Mouse (Mus musculus): ENCODE results near the gene Stmn3. TPM values are rescaled to one million over a fixed set of nuclear protein-coding genes. Genes with fewer than 3 reads are reported as not detected.
"Not testable (repeated sequence)": the region's sequence is repeated elsewhere in the genome, so short reads cannot be mapped to it uniquely, and the experiment has no call there.

Stmn3 gene
- polyA plus RNA-seq, 1 experiment from 2014 or later = 57.3 TPM

GRCm38 (mm10) chr2:181313344-181314079, 788 bp downstream of the Stmn3 start:
- peaks cover 8% of the 10 kb centered on the region for H3K4me1 ChIP-seq
- H3K9me3 ChIP-seq = no peaks in the 10 kb centered on the region
- H3K27me3 ChIP-seq = peaks cover 50% of the 10 kb centered on the region
- 4% methylated on average over 35 of the region's 35 CpGs for WGBS
- peak overlapping the region; percentile 44 for H3K4me2 ChIP-seq (replicated peaks)
- 0 out of 2 replicates have a peak overlapping the region, but pooled peaks have one; percentile 23 for H3K27ac ChIP-seq
- peak; percentile 65; the same call in 1 of the 2 replicates for ATAC-seq (ENCODE audit: insufficient number of reproducible peaks, insufficient read depth, low FRiP score, low TSS enrichment)
- no peaks in the 10 kb centered on the region for H3K36me3 ChIP-seq
- H3K4me3 ChIP-seq = peak overlapping the region; percentile 33
- peak overlapping the region; percentile 27; the same call in 1 of the 2 replicates for H3K9ac ChIP-seq

DNA sequence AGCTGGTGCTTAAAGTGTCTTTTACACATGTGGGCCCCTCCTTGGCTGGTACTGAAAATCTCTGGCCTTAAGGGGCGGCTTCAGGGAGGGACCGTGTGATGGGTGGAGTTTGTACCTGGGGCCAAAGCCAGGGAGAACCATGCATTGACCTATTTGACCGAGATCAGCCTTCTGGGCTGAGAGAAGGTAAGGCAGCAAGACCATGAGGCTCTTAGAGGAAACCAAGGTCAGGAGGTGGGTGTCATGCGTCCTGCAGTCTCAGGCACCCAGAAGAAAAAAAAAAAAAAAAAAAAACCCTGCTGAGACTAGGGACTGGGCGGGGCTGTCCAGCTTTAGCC, 1.3 kb downstream of the Stmn3 start:
- 11% methylated on average over 5 of the region's 5 CpGs for WGBS
- Histone ChIP-seq H3K4me2 (replicated peaks) (peak overlapping the region; percentile 44), H3K27ac (no peak overlapping the region), H3K27me3 (peaks cover 55% of the 10 kb centered on the region), H3K9ac (no peak overlapping the region), H3K4me1 (peaks cover 8% of the 10 kb centered on the region), H3K9me3 (no peaks in the 10 kb centered on the region), H3K4me3 (peak overlapping the region; percentile 33), H3K36me3 (no peaks in the 10 kb centered on the region)
- ATAC-seq (ENCODE audit: insufficient number of reproducible peaks, insufficient read depth, low FRiP score, low TSS enrichment) = 0 out of 2 replicates have a peak, but pooled peaks have one; percentile 37

GRCm38 (mm10) chr2:181312435-181312834, 1.9 kb downstream of the Stmn3 start:
- H3K4me2 ChIP-seq (replicated peaks) = no peak overlapping the region
- peaks cover 60% of the 10 kb centered on the region for H3K27me3 ChIP-seq

GRCm38 (mm10) chr2:181307144-181307804, 7.0 kb downstream of the Stmn3 start:
- Histone ChIP-seq H3K4me2 (replicated peaks) (peak overlapping the region; percentile 20; the same call in 1 of the 2 replicates), H3K9ac (no peak overlapping the region), H3K27me3 (peaks cover 50% of the 10 kb centered on the region), H3K4me1 (no peaks in the 10 kb centered on the region), H3K27ac (no peak overlapping the region), H3K9me3 (no peaks in the 10 kb centered on the region), H3K36me3 (no peaks in the 10 kb centered on the region), H3K4me3 (no peak overlapping the region)
- 8% methylated on average over 30 of the region's 30 CpGs for WGBS
- ATAC-seq (ENCODE audit: insufficient number of reproducible peaks, insufficient read depth, low FRiP score, low TSS enrichment) = peak; percentile 64

More at GRCm38 (mm10) chr2:181312435-181312834, 1.9 kb downstream of the Stmn3 start:
- Histone ChIP-seq H3K4me1 (peaks cover 8% of the 10 kb centered on the region), H3K9me3 (no peaks in the 10 kb centered on the region), H3K27ac (no peak overlapping the region), H3K36me3 (no peaks in the 10 kb centered on the region), H3K9ac (no peak overlapping the region), H3K4me3 (no peak overlapping the region)
- WGBS = 62% methylated on average over 3 of the region's 3 CpGs
- ATAC-seq (ENCODE audit: insufficient number of reproducible peaks, insufficient read depth, low FRiP score, low TSS enrichment) = no peak

- no peak overlapping the region for H3K9ac ChIP-seq
Measured at GRCm38 (mm10) chr2:181304944-181305343, 9.4 kb downstream of the Stmn3 start.

DNA sequence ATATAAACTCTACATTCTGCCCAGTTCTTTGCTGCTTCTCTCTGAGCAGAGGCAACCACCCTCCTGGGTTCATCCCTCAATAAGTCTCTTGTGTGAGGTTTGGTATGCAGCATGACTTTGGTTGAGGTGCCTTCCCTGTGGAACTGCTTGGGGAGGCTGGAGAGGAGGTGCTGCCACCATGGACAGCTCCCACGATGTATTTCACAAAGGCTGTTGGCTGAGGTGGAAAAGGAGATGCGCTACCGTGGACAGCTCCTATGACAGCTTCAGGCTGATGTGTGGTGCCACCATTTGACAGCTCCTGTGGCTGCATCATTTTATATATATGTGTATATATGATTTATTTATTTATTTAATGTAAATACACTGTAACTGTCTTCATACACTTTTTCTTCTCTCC, 12.3 kb downstream of the Stmn3 start:
- ATAC-seq (ENCODE audit: insufficient number of reproducible peaks, insufficient read depth, low FRiP score, low TSS enrichment) = no peak
- Histone ChIP-seq H3K27me3 (peaks cover 19% of the 10 kb centered on the region), H3K4me1 (no peaks in the 10 kb centered on the region), H3K9me3 (peaks cover 7% of the 10 kb centered on the region; the same call in 1 of the 2 replicates), H3K4me3 (no peak overlapping the region), H3K36me3 (peaks cover 18% of the 10 kb centered on the region; the same call in 1 of the 2 replicates), H3K27ac (no peak overlapping the region), H3K9ac (no peak overlapping the region), H3K4me2 (replicated peaks) (no peak overlapping the region)
- 29% methylated on average over 3 of the region's 3 CpGs for WGBS

More at GRCm38 (mm10) chr2:181304944-181305343, 9.4 kb downstream of the Stmn3 start:
- Histone ChIP-seq H3K4me1 (no peaks in the 10 kb centered on the region), H3K9me3 (peaks cover 7% of the 10 kb centered on the region; the same call in 1 of the 2 replicates), H3K27ac (no peak overlapping the region), H3K27me3 (peaks cover 39% of the 10 kb centered on the region), H3K4me3 (no peak overlapping the region), H3K4me2 (replicated peaks) (no peak overlapping the region), H3K36me3 (peaks cover 18% of the 10 kb centered on the region; the same call in 1 of the 2 replicates)
- ATAC-seq (ENCODE audit: insufficient number of reproducible peaks, insufficient read depth, low FRiP score, low TSS enrichment) = no peak
- WGBS = 80% methylated on average over 1 of the region's 1 CpGs

DNA sequence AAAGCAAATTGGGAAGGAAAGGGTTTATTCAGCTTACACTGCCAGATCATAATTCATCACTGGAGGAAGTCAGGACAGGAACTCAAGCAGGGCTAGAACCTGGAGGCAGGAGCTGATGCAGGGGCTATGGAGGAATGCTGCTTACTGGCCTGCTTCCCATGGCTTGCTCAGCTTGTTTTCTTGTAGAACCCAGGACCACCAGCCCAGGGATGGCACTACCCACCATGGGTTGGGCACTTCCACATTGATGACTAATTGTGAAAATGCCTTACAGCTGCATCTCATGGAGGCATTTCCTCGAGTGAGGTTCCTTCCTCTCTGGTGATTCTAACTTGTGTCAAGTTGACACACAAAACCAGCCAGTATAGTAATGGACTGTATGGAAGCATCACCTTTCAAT, 23.4 kb downstream of the Stmn3 start:
- H3K4me3 ChIP-seq = no peak overlapping the region
- ATAC-seq (ENCODE audit: insufficient number of reproducible peaks, insufficient read depth, low FRiP score, low TSS enrichment) = no peak
- H3K9me3 ChIP-seq = no peaks in the 10 kb centered on the region
- WGBS = 76% methylated on average over 1 of the region's 1 CpGs
- no peak overlapping the region for H3K9ac ChIP-seq
- peaks cover 17% of the 10 kb centered on the region for H3K4me1 ChIP-seq
- H3K4me2 ChIP-seq (replicated peaks) = no peak overlapping the region
- H3K27me3 ChIP-seq = no peaks in the 10 kb centered on the region
- peaks cover 2% of the 10 kb centered on the region; the same call in 1 of the 2 replicates for H3K36me3 ChIP-seq
- H3K27ac ChIP-seq = no peak overlapping the region

DNA sequence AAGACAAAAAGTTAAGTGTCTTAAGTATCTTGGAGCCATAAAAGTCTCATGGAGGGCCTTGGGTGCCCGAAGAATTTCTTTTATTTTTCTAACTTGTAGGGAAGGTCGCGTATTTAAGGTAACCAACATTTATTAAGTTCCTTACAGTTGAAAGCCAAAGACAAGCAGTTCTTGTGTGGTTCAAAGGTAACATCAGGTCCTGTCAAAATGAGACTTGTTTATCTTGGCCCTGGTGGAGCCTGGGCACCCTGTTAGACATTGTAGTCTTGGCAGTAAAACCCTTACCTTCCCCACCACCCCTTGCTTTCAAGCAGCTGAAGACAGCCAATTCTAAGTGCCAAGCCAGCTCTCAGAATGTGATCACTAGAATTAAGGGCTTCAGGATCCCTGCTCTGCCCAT, 25.6 kb downstream of the Stmn3 start:
- ATAC-seq (ENCODE audit: insufficient number of reproducible peaks, insufficient read depth, low FRiP score, low TSS enrichment) = no peak
- Histone ChIP-seq H3K27me3 (no peaks in the 10 kb centered on the region), H3K9me3 (no peaks in the 10 kb centered on the region), H3K9ac (peak overlapping the region; percentile 32), H3K4me2 (replicated peaks) (peak overlapping the region; percentile 52), H3K36me3 (peaks cover 9% of the 10 kb centered on the region), H3K4me3 (peak overlapping the region; percentile 56), H3K4me1 (peaks cover 17% of the 10 kb centered on the region), H3K27ac (no peak overlapping the region)
- 76% methylated on average over 3 of the region's 3 CpGs for WGBS

- Histone ChIP-seq H3K36me3 (peaks cover 15% of the 10 kb centered on the region), H3K9ac (peak within 1 kb of the TSS; percentile 75), H3K4me3 (peak within 1 kb of the TSS; percentile 56), H3K4me1 (peaks cover 17% of the 10 kb centered on the region), H3K27ac (peak within 1 kb of the TSS; percentile 95), H3K4me2 (replicated peaks) (peak within 1 kb of the TSS; percentile 62)
- not testable (repeated sequence) for H3K9me3 ChIP-seq, H3K27me3 ChIP-seq
- peak; percentile 94 for ATAC-seq (ENCODE audit: insufficient number of reproducible peaks, insufficient read depth, low FRiP score, low TSS enrichment)
- WGBS = 1% methylated on average over 28 of the region's 38 CpGs
Measured at GRCm38 (mm10) chr2:181287958-181288350, 26.3 kb downstream of the Stmn3 start, which contains the start of gene Gmeb2. Gene Gmeb2, minus strand, starts transcription at chr2:181288035.

GRCm38 (mm10) chr2:181287338-181287957, 26.9 kb downstream of the Stmn3 start:
- Histone ChIP-seq H3K27ac (peak overlapping the region; percentile 95), H3K27me3 (no peaks in the 10 kb centered on the region), H3K4me2 (replicated peaks) (peak overlapping the region; percentile 62), H3K4me3 (peak overlapping the region; percentile 56), H3K9me3 (no peaks in the 10 kb centered on the region), H3K36me3 (peaks cover 15% of the 10 kb centered on the region), H3K9ac (peak overlapping the region; percentile 75), H3K4me1 (peaks cover 17% of the 10 kb centered on the region)
- ATAC-seq (ENCODE audit: insufficient number of reproducible peaks, insufficient read depth, low FRiP score, low TSS enrichment) = peak; percentile 75
- under 1% methylated on average over 57 of the region's 71 CpGs for WGBS

DNA sequence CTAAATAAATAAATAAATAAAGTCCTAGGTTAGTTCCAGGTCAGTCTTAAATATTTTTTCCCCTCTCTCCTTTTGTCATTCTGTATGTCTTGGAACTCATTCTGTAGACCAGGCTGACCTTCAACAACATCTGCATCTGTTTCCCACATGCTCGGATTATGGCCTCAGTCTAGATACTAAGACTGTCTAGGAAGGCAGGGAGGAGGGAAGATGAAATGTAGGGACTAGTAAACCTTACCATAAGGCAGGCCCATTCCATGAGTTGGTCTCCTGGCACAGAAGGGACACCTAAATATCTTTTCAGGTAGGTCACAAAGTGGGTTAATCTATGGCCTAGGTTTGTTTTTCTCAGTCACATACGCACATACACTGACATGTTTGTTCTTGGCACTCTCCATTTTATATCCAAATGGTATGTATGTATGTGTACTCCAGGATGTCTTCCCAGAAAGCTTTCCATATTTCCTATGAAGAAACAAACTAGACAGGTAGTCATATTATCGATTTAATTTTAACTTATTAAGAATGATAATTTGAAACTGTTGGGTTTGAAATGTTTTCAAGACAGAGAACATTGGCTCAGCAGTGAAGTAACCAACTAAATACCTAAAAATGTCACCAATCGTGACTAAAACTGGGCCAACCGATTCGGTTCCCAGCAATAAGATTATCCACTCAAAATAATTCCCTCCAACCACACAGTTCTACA, 27.5 kb downstream of the Stmn3 start:
- H3K4me3 ChIP-seq = peak overlapping the region; percentile 56
- WGBS = 52% methylated on average over 6 of the region's 6 CpGs
- peaks cover 17% of the 10 kb centered on the region for H3K4me1 ChIP-seq
- H3K27me3 ChIP-seq = no peaks in the 10 kb centered on the region
- peak overlapping the region; percentile 95 for H3K27ac ChIP-seq
- peaks cover 20% of the 10 kb centered on the region for H3K36me3 ChIP-seq
- H3K4me2 ChIP-seq (replicated peaks) = peak overlapping the region; percentile 62
- no peak for ATAC-seq (ENCODE audit: insufficient number of reproducible peaks, insufficient read depth, low FRiP score, low TSS enrichment)
- H3K9me3 ChIP-seq = no peaks in the 10 kb centered on the region
- peak overlapping the region; percentile 75 for H3K9ac ChIP-seq

Data from embryonic facial prominence, embryonic 12.5 days (tissue).